Mouse (Mus musculus) spleen, postnatal 10 days (tissue): ENCODE measurements around the gene Sult1c2.
"Not testable (repeated sequence)": the region's sequence is repeated elsewhere in the genome, so short reads cannot be mapped to it uniquely, and the experiment has no call there.

Source experiments
- DNase-seq, 2 experiments: peaks; one replicate each; pipeline ENCODE4 v3.0.0; 2021 to 2022; ENCODE audit warnings: low spot score in 2 of 2

Gene Sult1c2

DNA sequence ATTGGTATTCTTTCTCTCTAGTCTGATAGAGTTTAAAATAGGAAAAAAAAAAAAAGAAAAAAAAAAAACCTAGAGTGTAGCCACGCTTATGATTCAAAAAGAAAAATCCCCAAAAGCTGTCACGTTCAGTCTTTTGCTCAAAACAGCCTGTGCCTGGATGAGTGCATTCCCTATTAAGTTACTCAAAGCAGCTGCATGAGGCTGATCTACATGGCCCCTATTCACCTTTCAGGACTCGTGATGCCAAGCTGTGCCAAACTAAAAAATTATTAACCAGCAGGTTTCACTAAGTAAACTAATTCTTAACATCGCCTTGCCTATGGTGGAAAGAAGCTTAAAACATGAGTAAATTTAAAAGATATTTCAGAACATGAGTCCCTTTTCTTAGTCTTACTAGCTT lies at the start of gene Sult1c2:
TSS of gene Sult1c2 (minus strand) at position 134 of the 400 bp plus-strand sequence.
- no peak for DNase-seq

- DNase-seq = not testable (repeated sequence)
Measured at GRCm38 (mm10) chr17:53879006-53879675, 33.0 kb upstream of the Sult1c2 start.

DNA sequence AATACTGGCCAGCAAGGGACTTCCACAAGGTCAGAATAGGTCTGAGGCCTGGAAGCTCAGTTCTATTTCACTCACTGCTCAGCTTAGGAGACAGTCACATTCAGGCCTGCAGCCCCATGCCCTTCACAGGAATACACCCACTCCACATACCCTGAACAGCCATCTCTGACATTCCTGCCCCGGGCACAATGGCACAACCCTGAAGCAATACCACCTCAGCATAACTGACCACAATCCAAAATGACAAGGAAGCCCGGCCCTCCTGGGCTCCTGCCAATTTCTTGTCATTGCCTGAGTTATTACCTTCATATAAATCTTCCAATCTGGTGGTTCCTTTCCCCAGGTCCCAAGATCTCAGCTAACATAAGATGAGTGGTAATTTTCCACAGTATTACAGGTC lies 28.3 kb upstream of the Sult1c2 start:
- no peak for DNase-seq

DNA sequence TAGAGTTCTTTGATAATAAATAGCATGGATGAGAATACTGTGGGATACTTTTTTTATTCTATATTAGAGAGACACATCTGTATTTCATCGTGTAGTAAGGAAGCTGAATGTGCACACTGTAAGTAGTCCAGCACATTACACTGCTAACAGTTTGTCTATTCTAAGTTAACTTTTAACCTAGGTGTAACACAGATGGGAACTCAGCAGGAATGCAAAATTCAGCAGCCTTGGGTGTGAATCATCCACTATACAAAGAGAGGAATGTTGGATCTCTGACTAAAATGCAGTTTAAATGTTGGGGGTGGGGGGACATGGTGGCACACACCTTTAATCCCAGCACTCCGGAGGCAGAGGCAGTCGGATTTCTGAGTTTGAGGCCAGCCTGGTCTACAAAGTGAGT lies 26.1 kb upstream of the Sult1c2 start:
- DNase-seq = no peak

DNA sequence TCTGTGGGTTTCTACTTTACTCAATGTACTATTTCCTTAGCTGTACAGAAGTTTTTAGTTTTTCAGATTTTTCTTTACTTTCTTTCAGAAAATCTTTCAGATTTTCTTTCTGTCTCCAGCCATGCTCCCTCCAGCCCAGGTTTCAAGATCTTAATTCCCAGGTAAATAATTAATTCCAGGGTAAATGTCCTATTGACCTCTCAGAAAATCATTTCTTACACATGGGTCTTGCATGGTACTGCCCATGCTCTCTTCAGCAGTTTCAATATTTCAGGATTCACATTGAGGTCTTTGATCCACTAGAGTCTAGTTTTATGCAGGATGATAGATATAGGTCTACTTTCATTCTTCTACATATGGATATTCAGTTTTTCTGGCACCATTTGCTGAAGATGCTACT lies 23.8 kb upstream of the Sult1c2 start:
- no peak for DNase-seq

GRCm38 (mm10) chr17:53865260-53865955 lies 19.3 kb upstream of the Sult1c2 start:
- no peak for DNase-seq

- DNase-seq = no peak
Measured at GRCm38 (mm10) chr17:53860548-53860947, 14.4 kb upstream of the Sult1c2 start.

- DNase-seq = no peak
Measured at GRCm38 (mm10) chr17:53854992-53855391, 8.9 kb upstream of the Sult1c2 start.

GRCm38 (mm10) chr17:53845796-53846195 lies 343 bp downstream of the Sult1c2 start:
- no peak for DNase-seq

- no peak for DNase-seq
Measured at GRCm38 (mm10) chr17:53833366-53833765, 12.8 kb downstream of the Sult1c2 start.

DNA sequence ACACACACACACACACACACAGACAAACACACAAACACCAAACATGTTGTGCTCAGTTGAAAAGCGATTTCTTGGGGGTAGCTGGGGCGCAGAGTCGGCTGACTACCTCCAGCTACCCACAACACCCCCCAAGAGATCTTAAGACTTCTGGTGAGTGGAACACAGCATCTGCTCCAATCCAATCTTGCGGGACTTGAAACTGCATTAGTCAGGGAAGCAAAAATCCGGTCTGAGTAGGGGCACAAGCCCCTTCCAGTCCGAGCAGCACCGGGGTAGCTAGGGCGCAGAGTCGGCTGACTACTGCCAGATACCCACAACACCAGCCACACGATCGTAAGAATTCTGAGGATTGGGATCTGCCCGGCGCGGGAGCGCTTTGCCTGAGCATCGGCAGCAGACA lies 42.2 kb downstream of the Sult1c2 start:
- DNase-seq = not testable (repeated sequence)

GRCm38 (mm10) chr17:53783381-53783780 lies 62.8 kb downstream of the Sult1c2 start:
- no peak for DNase-seq
